In genomic region chr19:42255784-42256610, GRCm38 (mm10) we compare ENCODE assay signal across 8 mouse cellular contexts. TPM values are rescaled to one million over a fixed set of nuclear protein-coding genes. Genes with fewer than 3 reads are reported as not detected.
DNase-seq lines count a peak whose midpoint lies in the region; ATAC-seq and TF ChIP-seq lines count a peak whose summit lies in the region.

No protein-coding gene starts in this region.

- H3K36me3 ChIP-seq in ES-E14 (ENCODE audit: control insufficient read depth, insufficient read depth, low read length, poor library complexity, severe bottlenecking): no peaks in the 10 kb centered on the region
- H3K36me3 ChIP-seq in forebrain, embryonic 14.5 days (ENCODE audit: control insufficient read depth, insufficient read depth, low read length): no peaks in the 10 kb centered on the region
- no peaks in the 10 kb centered on the region for H3K36me3 ChIP-seq in lung, postnatal 0 days (ENCODE audit: insufficient read depth, low read length)

- H3K4me2 ChIP-seq in forebrain, embryonic 14.5 days (ENCODE audit: low read length): peak overlapping the region; percentile 67
- 0 out of 2 replicates have a peak overlapping the region, but pooled peaks have one; percentile 19 for H3K4me2 ChIP-seq in lung, postnatal 0 days (replicated peaks; ENCODE audit: low read depth, low read length)

- 2% methylated on average over 32 of the region's 42 CpGs for WGBS in forebrain, embryonic 14.5 days
- WGBS in lung, postnatal 0 days: 4% methylated on average over 29 of the region's 42 CpGs

- peaks cover 11% of the 10 kb centered on the region for H3K27me3 ChIP-seq in forebrain, embryonic 14.5 days (replicated peaks; ENCODE audit: control insufficient read depth, insufficient read depth, low read length)
- peaks cover 6% of the 10 kb centered on the region for H3K27me3 ChIP-seq in lung, postnatal 0 days (replicated peaks; ENCODE audit: insufficient read depth, low read length)

- H3K9me3 ChIP-seq in ES-E14 (ENCODE audit: control insufficient read depth, insufficient read depth, low read depth, low read length): no peaks in the 10 kb centered on the region
- H3K9me3 ChIP-seq in forebrain, embryonic 14.5 days (replicated peaks; ENCODE audit: control insufficient read depth, low read length): no peaks in the 10 kb centered on the region
- no peaks in the 10 kb centered on the region for H3K9me3 ChIP-seq in lung, postnatal 0 days (ENCODE audit: low read length)

- no peak overlapping the region for H3K27ac ChIP-seq in ES-E14 (ENCODE audit: insufficient read depth, low read depth, low read length, poor library complexity, severe bottlenecking)
- peak overlapping the region; percentile 48 for H3K27ac ChIP-seq in forebrain, embryonic 14.5 days (ENCODE audit: low read depth, low read length)
- H3K27ac ChIP-seq in lung, postnatal 0 days (ENCODE audit: low read length): no peak overlapping the region

- H3K4me3 ChIP-seq in ES-E14 (ENCODE audit: insufficient read depth in 1 of 2, low read depth in 1 of 2, low read length in 2 of 2, poor library complexity in 1 of 2, severe bottlenecking in 1 of 2): peak overlapping the region in 1 of 2 experiments; percentile 55; a peak in 2 of 4 replicates
- H3K4me3 ChIP-seq in forebrain, embryonic 14.5 days (ENCODE audit: low read depth, low read length): peak overlapping the region; percentile 55
- no peak overlapping the region; the same call in 1 of the 2 replicates for H3K4me3 ChIP-seq in lung, postnatal 0 days (ENCODE audit: low read depth, low read length)

- in situ Hi-C loops in ES-E14 (cut with MboI; ENCODE audit: low sequenced_read_pairs in 2 of 2, unreplicated experiment in 2 of 2): no loop called here

- peak; percentile 47 for TF ChIP-seq CTCF in lung, postnatal 0 days (IDR thresholded peaks at IDR 0.05)

- no peak overlapping the region for H3K9ac ChIP-seq in ES-E14 (ENCODE audit: insufficient read depth, low read depth, low read length, poor library complexity, severe bottlenecking)
- peak overlapping the region; percentile 79 for H3K9ac ChIP-seq in forebrain, embryonic 14.5 days (ENCODE audit: low read length)
- no peak overlapping the region for H3K9ac ChIP-seq in lung, postnatal 0 days (replicated peaks; ENCODE audit: low read depth)

- no peaks in the 10 kb centered on the region for H3K4me1 ChIP-seq in ES-E14 (ENCODE audit: control insufficient read depth in 2 of 2, insufficient read depth in 2 of 2, low read length in 2 of 2, poor library complexity in 1 of 2)
- peaks cover 19% of the 10 kb centered on the region for H3K4me1 ChIP-seq in forebrain, embryonic 14.5 days (ENCODE audit: control insufficient read depth, insufficient read depth, low read length)
- no peaks in the 10 kb centered on the region for H3K4me1 ChIP-seq in lung, postnatal 0 days (ENCODE audit: insufficient read depth, low read depth, low read length)

- no peak for TF ChIP-seq EP300 in lung, postnatal 0 days (IDR thresholded peaks at IDR 0.05)

- DNase-seq in ES-E14 (ENCODE audit: low read depth, low spot score): peak; percentile 81
- peak; percentile 81 for DNase-seq in forebrain, embryonic 14.5 days (ENCODE audit: low spot score)
- DNase-seq in heart, postnatal 14 days: peak; percentile 83 to 88
- peak; percentile 98 to 99 for DNase-seq in kidney, postnatal 4 days
- peak; percentile 88 for DNase-seq in lung, postnatal 0 days (ENCODE audit: low spot score)
- peak; percentile 93 for DNase-seq in ovary, postnatal 36 days (ENCODE audit: low spot score)
- peak; percentile 31 for DNase-seq in urinary bladder, adult 2 months (ENCODE audit: low spot score)

- intact Hi-C loops in heart, postnatal 14 days (cut with DNase I): no loop called here

- peak; percentile 50 for ATAC-seq in cerebellum, adult (ENCODE audit: insufficient number of reproducible peaks, low FRiP score, low TSS enrichment)
- peak; percentile 82 for ATAC-seq in forebrain, embryonic 14.5 days
- ATAC-seq in lung, postnatal 0 days: peak; percentile 93

TF ChIP-seq in ES-E14, 5 proteins besides CTCF, POLR2A, EP300 and RAD21:
- TF ChIP-seq CHD2 (IDR thresholded peaks at IDR 0.05; ENCODE audit: low read depth, low read length) (no peak), HCFC1 (IDR thresholded peaks at IDR 0.05; ENCODE audit: borderline replicate concordance, insufficient read depth, low read length) (peak; percentile 49; the same call in 1 of the 2 replicates), ZC3H11A (IDR thresholded peaks at IDR 0.05; ENCODE audit: borderline replicate concordance, low read depth, low read length) (no peak)
TF ChIP-seq in ES-E14: peak in this region for 1.

RNA-seq across cellular contexts. Expression of gene Golga7b, which starts 8.6 kb away (rescaled TPM):
- 0.05 and 0.09 TPM in 2 replicates for total RNA-seq in ES-E14 (2012; rRNA removed)
- 13.8 and 18.6 TPM in 2 replicates for polyA plus RNA-seq in forebrain, embryonic 14.5 days (2014; fragmentation: Nextera tagmentation; extraction: Ambion mirVana)
- total RNA-seq in heart, postnatal 14 days (2021): under 1 TPM; 0.49 to 0.50 TPM
- polyA plus RNA-seq in lung, postnatal 0 days (2015; fragmentation: Nextera tagmentation; extraction: Ambion mirVana): 0.06 TPM in 1 of 2 replicates, not detected in the other
- polyA plus RNA-seq in urinary bladder, adult 2 months (2012; rRNA removed): 0.10 TPM in 2 replicates

RNA-seq across cellular contexts. Expression of gene Sfrp5, which starts 53.9 kb away (rescaled TPM):
- total RNA-seq in ES-E14 (2012; rRNA removed): 6.0 and 7.2 TPM in 2 replicates
- polyA plus RNA-seq in forebrain, embryonic 14.5 days (2014; fragmentation: Nextera tagmentation; extraction: Ambion mirVana): 0.78 and 0.81 TPM in 2 replicates
- 1 to 10 TPM; 1.2 to 3.3 TPM for total RNA-seq in heart, postnatal 14 days (2021)
- polyA plus RNA-seq in lung, postnatal 0 days (2015; fragmentation: Nextera tagmentation; extraction: Ambion mirVana): 0.18 TPM in 1 of 2 replicates, not detected in the other
- polyA plus RNA-seq in urinary bladder, adult 2 months (2012; rRNA removed): 10.3 and 12.0 TPM in 2 replicates

Comparison
In these comparisons a context has a peak if more than half of its experiments do, and no peak if none do; other contexts are left out.
1. DNase-seq: peak in every context shown above with its lines; median percentile 98 in kidney, postnatal 4 days; 93 in ovary, postnatal 36 days; 88 in lung, postnatal 0 days; 86 in heart, postnatal 14 days; 81 in ES-E14; 81 in forebrain, embryonic 14.5 days; 31 in urinary bladder, adult 2 months.
2. RNA of gene Golga7b, which starts 8.6 kb away (polyA plus RNA-seq): 13.8 to 18.6 TPM in forebrain, embryonic 14.5 days; 0.10 TPM in urinary bladder, adult 2 months and 0.06 TPM in lung, postnatal 0 days; every median in the first group is over 10 times any median in the second.
3. Peak in every context shown above with its lines, with median percentiles within 50 percentile points of each other: ATAC-seq.